Mouse (Mus musculus) E14TG2a.4 (cell line): Measurements from ENCODE around the gene Elane.

Source experiments
- CTCF ChIP-seq: conservative IDR thresholded peaks from 2 replicates; pipeline ENCODE4 v1.5.1; 2014; ENCODE audit warnings: low read length
- NANOG ChIP-seq: IDR thresholded peaks from 2 replicates; pipeline ENCODE4 v1.6.1; 2014; ENCODE audit warnings: borderline replicate concordance, low read length, mixed read lengths
- POU5F1 ChIP-seq: IDR thresholded peaks from 2 replicates; pipeline ENCODE4 v1.6.1; 2014; ENCODE audit warnings: low read length, borderline replicate concordance

DNA sequence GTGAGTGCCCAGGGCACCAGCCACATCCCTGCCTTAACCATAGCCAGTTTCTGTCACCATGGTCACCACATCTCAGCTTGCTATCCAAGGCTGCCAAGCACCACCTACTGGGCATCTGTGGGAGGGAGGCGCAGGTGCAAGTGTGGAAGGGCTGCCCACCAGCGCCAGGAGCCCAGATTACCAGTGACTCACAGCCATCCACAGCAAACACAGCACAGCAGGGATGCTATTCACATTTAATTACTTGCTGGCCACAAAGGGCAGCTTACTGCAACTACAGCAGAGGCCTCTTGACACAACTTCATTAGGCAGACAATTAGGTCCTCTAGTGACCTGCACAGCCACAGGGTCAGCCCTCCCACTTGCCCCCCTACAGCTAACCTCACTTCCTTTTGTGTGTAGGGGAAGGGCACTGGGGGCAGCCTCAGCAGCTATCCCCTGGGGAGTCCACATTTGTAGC, 14.9 kb downstream of the Elane start:
- TF ChIP-seq CTCF: no peak
- no peak for TF ChIP-seq NANOG
- TF ChIP-seq POU5F1: no peak
